Mouse (Mus musculus) skeletal muscle tissue, adult 2 months (tissue): ENCODE results near the gene Ddx46.
A peak's percentile ranks its signal among the peaks of the same experiment; 100 is the strongest.

Experiments used
- DNase-seq: peaks from one replicate; pipeline ENCODE4 v3.0.0-alpha.2; 2012; ENCODE audit warnings: low read depth, low spot score

The Ddx46 gene

DNA sequence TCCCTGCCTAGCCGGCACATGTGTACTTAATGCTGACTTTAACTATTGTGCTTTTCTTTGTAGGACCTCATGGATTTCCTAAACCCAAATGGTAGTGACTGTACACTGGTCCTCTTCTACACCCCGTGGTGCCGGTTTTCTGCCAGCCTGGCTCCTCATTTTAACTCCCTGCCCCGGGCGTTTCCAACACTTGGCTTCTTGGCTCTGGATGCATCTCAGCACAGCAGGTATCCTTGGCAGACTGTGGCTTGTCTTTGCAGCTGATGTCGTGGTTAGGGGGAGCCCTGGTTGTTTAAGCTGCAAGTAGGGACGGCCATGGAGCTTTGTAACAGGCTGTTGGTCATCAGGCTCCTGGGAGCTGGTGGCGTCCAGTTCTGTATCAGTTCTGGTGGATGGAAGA is 86.7 kb downstream of the Ddx46 start:
- no peak for DNase-seq

DNA sequence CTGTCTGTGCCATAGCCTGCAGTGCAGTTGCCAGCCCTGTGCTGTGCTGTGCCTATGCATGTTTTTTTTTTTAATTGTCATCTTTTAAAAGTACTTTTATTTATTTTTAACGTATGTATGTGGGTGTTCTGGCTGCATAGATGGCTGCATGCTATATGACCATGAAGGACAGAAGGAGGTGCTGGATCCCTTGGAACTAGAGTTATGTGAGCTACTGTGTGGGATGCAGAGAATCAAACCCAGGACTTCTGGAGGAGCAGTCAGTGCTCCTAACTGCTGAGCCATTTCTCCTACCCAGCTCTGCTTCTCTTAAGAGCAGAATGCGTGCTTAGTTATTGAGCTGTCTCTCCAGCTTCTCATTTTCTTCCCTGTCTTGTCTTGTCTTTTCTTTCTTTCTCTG is 87.2 kb downstream of the Ddx46 start:
- no peak for DNase-seq

DNA sequence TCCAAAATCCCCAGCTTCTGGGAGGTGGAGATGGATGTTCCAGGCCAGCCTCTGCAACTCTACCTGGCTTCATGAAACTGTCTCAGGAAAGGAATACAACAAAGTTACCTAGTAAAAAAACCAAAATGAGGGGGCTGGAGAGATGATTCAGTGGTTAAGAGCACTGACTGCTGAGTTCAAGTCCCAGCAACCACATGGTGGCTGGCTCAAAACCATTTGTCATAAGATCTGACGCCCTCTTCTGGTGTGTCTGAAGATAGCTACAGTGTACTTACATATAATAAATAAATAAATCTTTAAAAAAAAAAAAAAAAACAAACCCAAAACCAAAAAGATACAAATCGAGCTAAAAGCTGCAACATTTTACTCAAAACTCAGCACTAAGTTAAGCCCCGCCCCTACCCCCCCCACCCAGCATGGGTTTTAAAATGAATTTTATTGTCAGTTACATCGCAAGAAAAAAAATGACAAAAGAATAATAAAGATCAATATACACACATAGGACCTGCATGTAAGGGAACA is 91.8 kb downstream of the Ddx46 start:
- DNase-seq, result no peak

DNA sequence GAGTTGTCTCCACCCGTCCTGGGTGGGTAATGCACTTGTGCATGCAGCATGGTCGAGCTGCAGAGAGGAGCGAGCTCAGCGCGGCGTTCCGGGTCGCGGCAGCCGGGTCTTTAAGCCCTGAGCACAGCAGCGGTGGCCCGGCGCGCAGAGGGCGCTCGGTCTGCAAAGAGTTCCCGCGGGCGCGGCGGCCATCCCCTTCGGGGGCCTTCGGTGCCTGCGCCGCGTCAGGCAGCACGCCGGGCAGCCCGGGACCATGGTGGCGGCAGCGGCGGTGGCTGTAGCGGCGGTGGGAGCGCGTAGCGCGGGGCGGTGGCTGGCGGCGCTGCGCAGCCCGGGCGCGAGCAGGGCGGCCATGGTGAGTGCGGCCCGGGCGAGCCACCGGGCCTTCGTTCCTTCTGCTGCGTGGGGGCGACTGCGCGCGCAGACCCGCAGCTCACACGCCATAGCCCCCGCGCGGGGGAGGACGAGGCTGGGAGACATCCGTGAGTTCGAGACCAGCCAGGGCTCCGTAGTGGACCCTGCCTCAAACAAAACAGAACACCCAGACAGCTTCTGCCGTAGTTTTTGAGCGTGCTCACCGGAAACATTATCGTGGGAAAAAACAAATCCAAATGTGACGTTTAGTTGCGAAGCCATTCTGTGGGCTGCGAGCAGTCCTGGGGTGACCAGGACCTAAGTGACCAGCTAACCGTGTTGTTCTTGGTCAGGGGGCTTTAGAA is 92.5 kb downstream of the Ddx46 start, which contains the start of gene Pcbd2:
Gene Pcbd2 (plus strand): TSS at position 249 of the 719 bp plus-strand sequence.
- peak; percentile 69 for DNase-seq

DNA sequence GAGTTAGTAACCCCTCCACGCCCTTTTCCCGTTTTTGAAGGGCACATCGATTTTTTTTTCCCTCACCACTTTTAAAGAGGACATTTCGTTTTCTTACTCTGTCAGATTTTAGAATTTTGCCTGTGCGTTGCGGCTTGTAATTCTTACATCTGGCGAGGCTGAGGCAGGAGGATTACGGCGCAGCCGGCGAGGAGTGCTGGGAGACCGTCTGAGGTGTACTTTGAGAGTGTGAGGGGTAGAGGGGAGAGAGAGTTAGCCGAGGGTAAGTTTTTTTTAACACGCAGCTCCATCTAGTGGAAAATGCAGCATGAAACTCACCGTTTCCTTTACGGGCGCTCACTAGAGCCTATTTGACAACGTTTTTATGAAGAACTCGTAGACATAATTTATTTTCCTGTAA is 93.0 kb downstream of the Ddx46 start:
- DNase-seq, result peak; percentile 66

DNA sequence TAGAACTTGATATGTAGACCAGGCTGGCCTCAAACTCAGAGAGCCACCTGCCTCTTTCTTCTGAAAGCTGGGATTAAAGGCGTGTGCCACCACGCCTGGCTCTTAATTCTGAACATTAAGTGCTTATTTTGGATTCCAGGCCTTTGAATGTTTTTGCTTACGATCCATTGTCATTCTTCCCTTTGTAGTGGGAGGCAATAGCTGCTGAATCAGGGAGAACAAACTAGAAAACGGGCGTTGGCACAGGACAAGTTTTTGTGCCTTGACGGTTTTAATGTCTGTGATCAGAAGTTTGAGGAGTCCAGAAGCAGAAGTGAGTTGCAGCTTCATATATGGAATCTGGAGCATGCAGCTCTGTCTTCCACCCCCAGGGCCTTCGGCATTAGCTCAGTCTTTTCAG is 95.9 kb downstream of the Ddx46 start:
- no peak for DNase-seq
